Mouse (Mus musculus) heart, adult 2 months (tissue): ENCODE measurements around the gene Zfhx3.

Experiments used
- CTCF ChIP-seq: fragments of 200-600 bp; IDR thresholded peaks from 2 replicates; pipeline ENCODE4 v1.8.1; 2022; ENCODE audit warnings: antibody characterized with exemption, mild to moderate bottlenecking, moderate library complexity
- POLR2A ChIP-seq: fragments of 200-500 bp; IDR thresholded peaks from 2 replicates; pipeline ENCODE4 v1.6.1; 2011; ENCODE audit warnings: mild to moderate bottlenecking, low read depth, low read length, control low read depth; ENCODE audit not compliant: insufficient read depth

DNA sequence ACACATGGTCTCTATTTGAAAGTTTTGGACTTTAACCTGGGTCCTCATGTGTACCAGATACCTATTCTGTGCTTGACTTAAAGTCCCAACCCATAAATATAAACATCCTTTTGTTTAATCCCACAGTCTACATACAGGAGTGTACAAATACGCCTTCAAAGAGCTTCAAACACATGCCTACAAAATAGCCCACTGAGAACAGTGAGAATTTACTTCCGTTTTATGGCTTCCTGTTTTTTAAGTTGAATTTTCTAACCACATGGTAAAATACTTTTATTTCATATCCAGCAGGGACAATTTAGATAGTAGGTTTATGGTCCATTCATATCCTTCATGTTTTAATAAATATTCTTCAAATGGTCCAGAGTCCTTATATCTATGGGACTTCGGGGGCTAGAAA lies 564.3 kb downstream of the Zfhx3 start:
- no peak for TF ChIP-seq CTCF
- TF ChIP-seq POLR2A: no peak
